Mouse (Mus musculus): ENCODE measurements around the gene Snrpn.
"Not testable (repeated sequence)": the region's sequence is repeated elsewhere in the genome, so short reads cannot be mapped to it uniquely, and the experiment has no call there.

The Snrpn gene

DNA sequence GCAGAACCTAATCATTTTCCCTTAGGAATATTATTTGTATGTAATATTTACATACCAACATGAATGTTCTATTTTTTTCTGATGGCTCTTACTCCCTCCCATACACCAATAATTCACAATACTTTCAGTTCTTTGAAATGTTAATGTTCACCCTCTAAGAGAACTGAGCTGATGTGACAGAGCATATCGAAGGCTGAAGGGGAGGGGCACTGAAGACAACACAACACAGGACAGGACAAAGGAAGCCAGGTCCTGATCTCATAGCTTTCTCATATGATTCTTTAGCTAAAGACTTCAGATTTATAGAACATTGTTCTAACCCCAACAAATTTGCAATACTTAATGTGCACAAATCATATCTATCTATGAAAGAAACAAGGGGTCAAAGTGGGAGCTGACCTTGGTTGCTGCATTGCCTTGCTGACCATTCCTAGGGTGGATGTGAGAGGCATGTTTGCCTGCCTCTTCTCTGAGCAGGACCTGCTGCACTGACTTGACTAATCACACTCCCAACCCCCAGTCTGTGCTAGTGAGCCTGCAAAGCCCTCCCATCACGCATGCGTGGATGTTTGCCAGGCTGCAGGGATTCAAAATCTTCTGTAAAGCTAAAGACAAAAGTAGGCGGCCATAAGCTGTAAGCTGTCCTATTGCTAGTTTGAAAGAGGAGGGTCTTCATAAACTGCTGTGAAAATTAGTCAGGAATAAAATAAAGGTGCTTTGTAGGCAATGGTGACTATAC is at the start of gene Snrpn:
Snrpn (minus strand) TSS at position 478 of the 739 bp plus-strand sequence.
- H3K9me3 ChIP-seq (ENCODE audit: low read length) = no peaks in the 10 kb centered on the region
- no peaks in the 10 kb centered on the region for H3K4me1 ChIP-seq (replicated peaks; ENCODE audit: low read depth, low read length)
- no peaks in the 10 kb centered on the region for H3K36me3 ChIP-seq (ENCODE audit: insufficient read depth, low read length)
- no peaks in the 10 kb centered on the region for H3K27me3 ChIP-seq (ENCODE audit: insufficient read depth, low read length)
- no peak within 1 kb of the TSS for H3K4me3 ChIP-seq (replicated peaks; ENCODE audit: low read length)
- no peak for TF ChIP-seq NANOG (IDR thresholded peaks at IDR 0.05; ENCODE audit: borderline replicate concordance, low read length)
- TF ChIP-seq POU5F1 (IDR thresholded peaks at IDR 0.05; ENCODE audit: borderline replicate concordance, low read length) = no peak
- no peak for TF ChIP-seq CTCF (conservative IDR thresholded peaks at IDR 0.05; ENCODE audit: low read length)

DNA sequence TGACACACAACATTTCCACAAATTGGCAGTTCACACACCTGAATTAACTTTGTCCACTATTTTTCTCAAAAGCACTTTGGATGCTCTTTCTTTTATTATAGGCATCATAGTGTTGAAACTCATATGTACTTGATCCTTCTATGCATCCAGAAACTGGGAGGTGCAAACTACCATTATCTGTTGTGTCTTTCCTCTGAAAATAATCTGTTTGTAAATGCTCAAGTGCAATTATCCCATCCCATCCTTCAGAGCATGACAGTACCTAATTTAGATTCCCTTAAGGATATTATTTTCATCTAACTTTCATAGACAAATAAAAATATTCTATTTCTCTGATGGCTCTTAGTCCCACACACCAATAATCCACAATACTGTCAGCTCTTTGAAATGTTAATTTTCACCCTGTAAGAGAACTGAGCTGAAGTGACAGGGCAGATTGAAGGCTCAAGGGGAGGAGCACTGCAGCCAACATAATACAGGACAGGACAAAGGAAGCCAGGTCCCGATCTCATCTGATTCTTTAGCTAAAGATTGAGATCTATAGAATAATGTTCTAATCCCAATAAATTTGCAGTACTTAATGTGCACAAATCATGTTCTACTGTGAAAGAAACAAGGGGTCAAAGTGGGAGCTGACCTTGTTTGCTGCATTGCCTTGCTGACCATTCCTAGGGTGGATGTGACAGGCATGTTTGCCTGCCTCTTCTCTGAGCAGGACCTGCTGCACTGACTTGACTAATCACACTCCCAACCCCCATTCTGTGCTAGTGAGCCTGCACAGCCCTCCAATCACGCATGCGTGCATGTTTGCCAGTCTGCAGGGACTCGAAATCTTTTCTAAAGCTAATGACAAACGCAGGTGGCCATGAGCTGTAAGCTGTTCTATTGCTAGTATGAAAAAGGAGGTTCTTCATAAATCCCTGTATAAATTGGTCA is 30.5 kb upstream of the Snrpn start:
- H3K36me3 ChIP-seq (ENCODE audit: insufficient read depth, low read length) = no peaks in the 10 kb centered on the region
- no peak overlapping the region for H3K4me3 ChIP-seq (replicated peaks; ENCODE audit: low read length)
- no peaks in the 10 kb centered on the region for H3K4me1 ChIP-seq (replicated peaks; ENCODE audit: low read depth, low read length)
- no peak for TF ChIP-seq CTCF (conservative IDR thresholded peaks at IDR 0.05; ENCODE audit: low read length)
- TF ChIP-seq NANOG (IDR thresholded peaks at IDR 0.05; ENCODE audit: borderline replicate concordance, low read length) = no peak
- TF ChIP-seq POU5F1 (IDR thresholded peaks at IDR 0.05; ENCODE audit: borderline replicate concordance, low read length) = no peak
- no peaks in the 10 kb centered on the region for H3K27me3 ChIP-seq (ENCODE audit: insufficient read depth, low read length)
- no peaks in the 10 kb centered on the region for H3K9me3 ChIP-seq (ENCODE audit: low read length)

DNA sequence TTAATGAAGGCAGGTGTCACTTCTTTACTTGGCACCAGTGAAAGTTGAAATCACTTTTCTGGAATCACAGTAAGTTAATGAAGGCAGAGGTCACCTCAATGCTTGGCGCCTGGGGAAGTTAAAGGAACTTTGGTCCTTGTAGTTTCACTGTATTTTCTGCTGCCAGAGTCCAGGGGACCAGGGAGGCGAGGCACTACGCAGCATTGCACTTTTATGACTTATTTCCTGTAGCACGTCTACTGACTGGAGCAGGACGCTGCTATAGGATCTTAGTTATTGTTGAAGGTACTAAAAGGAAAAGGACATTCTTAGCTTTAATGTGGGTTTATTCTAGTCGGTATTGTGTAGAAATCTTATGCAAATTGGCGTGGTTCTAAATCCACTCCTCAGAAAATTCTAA is 14.7 kb downstream of the Snrpn start:
- Histone ChIP-seq H3K4me3 (replicated peaks; ENCODE audit: low read length) (no peak overlapping the region), H3K36me3 (ENCODE audit: insufficient read depth, low read length) (no peaks in the 10 kb centered on the region), H3K9me3 (ENCODE audit: low read length) (no peaks in the 10 kb centered on the region), H3K27me3 (ENCODE audit: insufficient read depth, low read length) (no peaks in the 10 kb centered on the region), H3K4me1 (replicated peaks; ENCODE audit: low read depth, low read length) (no peaks in the 10 kb centered on the region)
- no peak for TF ChIP-seq POU5F1 (IDR thresholded peaks at IDR 0.05; ENCODE audit: borderline replicate concordance, low read length)
- no peak for TF ChIP-seq NANOG (IDR thresholded peaks at IDR 0.05; ENCODE audit: borderline replicate concordance, low read length)
- TF ChIP-seq CTCF (conservative IDR thresholded peaks at IDR 0.05; ENCODE audit: low read length) = no peak

DNA sequence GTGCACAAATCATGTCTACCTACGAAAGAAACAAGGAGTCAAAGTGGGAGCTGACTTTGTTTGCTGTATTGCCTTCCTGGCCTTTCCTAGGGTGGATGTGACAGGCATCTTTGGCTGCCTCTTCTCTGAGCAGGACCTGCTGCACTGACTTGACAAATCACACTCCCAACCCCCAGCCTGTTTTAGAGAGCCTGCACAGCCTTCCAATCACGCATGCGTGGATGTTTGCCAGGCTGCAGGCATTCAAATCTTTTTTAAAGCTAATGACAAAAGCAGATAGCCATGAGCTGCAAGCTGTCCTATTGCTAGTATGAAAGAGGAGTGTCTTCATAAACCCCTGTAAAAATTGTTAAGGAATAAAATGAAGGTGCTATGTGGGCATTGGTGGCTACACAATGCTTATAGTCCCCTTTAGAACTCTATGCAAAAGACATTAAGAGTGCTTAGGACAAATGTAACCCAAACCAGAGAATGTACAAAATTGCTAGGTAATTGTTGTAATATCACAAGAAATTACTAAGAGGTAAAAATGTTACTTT is 16.9 kb downstream of the Snrpn start:
- H3K4me1 ChIP-seq (replicated peaks; ENCODE audit: low read depth, low read length); H3K36me3 ChIP-seq (ENCODE audit: insufficient read depth, low read length); H3K9me3 ChIP-seq (ENCODE audit: low read length); H3K27me3 ChIP-seq (ENCODE audit: insufficient read depth, low read length); H3K4me3 ChIP-seq (replicated peaks; ENCODE audit: low read length): not testable (repeated sequence)

DNA sequence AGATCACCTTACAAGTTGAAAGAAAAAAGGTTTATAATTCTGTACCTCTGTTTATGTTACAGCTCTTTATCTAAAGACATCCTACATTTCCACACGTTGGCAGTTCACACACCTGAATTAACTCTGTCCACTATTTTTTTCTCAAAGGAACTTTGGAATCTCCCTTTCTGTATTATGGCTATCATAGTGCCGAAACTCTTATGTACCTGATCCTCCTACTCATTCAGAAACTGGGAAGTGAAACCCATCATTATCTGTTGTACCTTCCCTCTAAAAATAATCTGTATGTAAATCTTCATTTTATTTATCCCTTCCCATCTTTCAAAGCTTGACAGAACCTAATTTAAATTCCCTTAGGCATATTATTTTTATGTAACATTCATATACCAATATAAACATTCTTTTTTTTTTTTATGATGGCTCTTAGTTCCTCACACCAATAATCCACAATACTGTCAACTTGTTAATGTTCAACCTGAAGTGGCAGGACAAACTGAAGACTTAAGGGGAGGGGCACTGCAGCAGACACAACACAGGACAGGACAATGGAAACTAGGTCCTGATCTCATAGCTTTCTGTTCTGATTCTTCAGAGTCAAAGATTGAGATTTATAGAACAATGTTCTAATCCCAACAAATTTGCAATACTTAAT is 17.5 kb downstream of the Snrpn start:
- no peaks in the 10 kb centered on the region for H3K4me1 ChIP-seq (replicated peaks; ENCODE audit: low read depth, low read length)
- TF ChIP-seq CTCF (conservative IDR thresholded peaks at IDR 0.05; ENCODE audit: low read length) (no peak), POU5F1 (IDR thresholded peaks at IDR 0.05; ENCODE audit: borderline replicate concordance, low read length) (no peak), NANOG (IDR thresholded peaks at IDR 0.05; ENCODE audit: borderline replicate concordance, low read length) (no peak)
- H3K9me3 ChIP-seq (ENCODE audit: low read length) = no peaks in the 10 kb centered on the region
- H3K4me3 ChIP-seq (replicated peaks; ENCODE audit: low read length) = no peak overlapping the region
- no peaks in the 10 kb centered on the region for H3K36me3 ChIP-seq (ENCODE audit: insufficient read depth, low read length)
- H3K27me3 ChIP-seq (ENCODE audit: insufficient read depth, low read length) = no peaks in the 10 kb centered on the region

DNA sequence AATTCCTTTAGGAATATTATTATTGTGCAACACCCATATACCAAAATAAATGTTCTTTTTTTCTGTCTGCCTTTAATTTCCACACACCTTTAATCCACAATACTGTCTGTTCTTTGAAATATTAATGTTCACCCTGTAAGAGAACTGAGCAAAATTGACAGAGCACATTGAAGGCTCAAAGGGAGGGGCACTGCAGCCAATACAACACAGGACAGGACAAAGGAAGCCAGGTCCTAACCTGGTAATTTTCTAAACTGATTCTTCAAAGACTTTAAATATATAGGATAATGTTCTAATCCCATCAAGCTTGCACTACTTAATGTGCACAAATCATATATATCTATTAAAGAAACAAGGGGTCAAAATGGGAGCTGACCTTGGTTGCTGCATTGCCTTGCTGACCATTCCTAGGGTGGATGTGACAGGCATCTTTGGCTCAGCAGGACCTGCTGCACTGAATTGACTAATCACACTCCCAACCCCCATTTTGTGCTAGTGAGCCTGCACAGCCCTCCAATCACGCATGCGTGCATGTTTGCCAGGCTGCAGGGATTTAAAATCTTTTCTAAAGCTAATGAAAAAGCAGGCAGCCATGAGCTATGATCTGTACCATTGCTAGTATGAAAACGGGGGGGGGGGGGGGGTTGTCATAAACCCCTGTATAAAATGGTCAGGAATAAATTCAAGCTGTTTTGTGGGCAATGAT is 42.7 kb downstream of the Snrpn start:
- Histone ChIP-seq H3K27me3 (ENCODE audit: insufficient read depth, low read length) (no peaks in the 10 kb centered on the region), H3K9me3 (ENCODE audit: low read length) (no peaks in the 10 kb centered on the region), H3K36me3 (ENCODE audit: insufficient read depth, low read length) (no peaks in the 10 kb centered on the region), H3K4me1 (replicated peaks; ENCODE audit: low read depth, low read length) (no peaks in the 10 kb centered on the region), H3K4me3 (replicated peaks; ENCODE audit: low read length) (no peak overlapping the region)
- no peak for TF ChIP-seq NANOG (IDR thresholded peaks at IDR 0.05; ENCODE audit: borderline replicate concordance, low read length)

DNA sequence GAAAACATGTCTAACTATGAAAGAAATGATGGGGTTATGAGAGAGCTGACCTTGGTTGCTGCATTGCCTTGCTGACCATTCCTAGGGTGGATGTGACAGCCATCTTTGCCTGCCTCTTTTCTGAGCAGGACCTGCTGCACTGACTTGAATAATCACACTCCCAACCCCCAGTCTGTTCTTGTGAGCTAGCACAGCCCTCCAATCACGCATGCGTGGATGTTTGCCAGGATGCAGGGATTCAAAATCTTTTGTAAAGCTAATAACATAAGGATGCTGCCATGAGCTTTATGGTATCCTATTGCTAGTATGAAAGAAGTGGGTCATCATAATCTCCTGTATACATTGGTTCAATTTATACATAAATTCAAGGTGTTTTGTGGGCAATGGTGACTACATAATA is 63.7 kb downstream of the Snrpn start:
- Histone ChIP-seq H3K36me3 (ENCODE audit: insufficient read depth, low read length) (no peaks in the 10 kb centered on the region), H3K9me3 (ENCODE audit: low read length) (no peaks in the 10 kb centered on the region), H3K27me3 (ENCODE audit: insufficient read depth, low read length) (no peaks in the 10 kb centered on the region), H3K4me3 (replicated peaks; ENCODE audit: low read length) (no peak overlapping the region), H3K4me1 (replicated peaks; ENCODE audit: low read depth, low read length) (no peaks in the 10 kb centered on the region)
- TF ChIP-seq POU5F1 (IDR thresholded peaks at IDR 0.05; ENCODE audit: borderline replicate concordance, low read length) (no peak), CTCF (conservative IDR thresholded peaks at IDR 0.05; ENCODE audit: low read length) (no peak), NANOG (IDR thresholded peaks at IDR 0.05; ENCODE audit: borderline replicate concordance, low read length) (no peak)
